Mouse (Mus musculus) frontal cortex, adult (tissue): Measurements from ENCODE around the gene Ctnnb1.
A peak's percentile ranks its signal among the peaks of the same experiment; 100 is the strongest.

ENCODE experiments used
- ATAC-seq: cut with Nextera tagmentation; 2 replicates; pipeline ENCODE4 v1.9.2; 2017; ENCODE audit warnings: mild to moderate bottlenecking, moderate library complexity, mixed read lengths; ENCODE audit not compliant: low TSS enrichment

Gene Ctnnb1

GRCm38 (mm10) chr9:121000641-121001320 lies 71.8 kb downstream of the Ctnnb1 start:
- peak; percentile 74 for ATAC-seq

- ATAC-seq = no peak
Measured at GRCm38 (mm10) chr9:121001681-121002540, 72.9 kb downstream of the Ctnnb1 start.

DNA sequence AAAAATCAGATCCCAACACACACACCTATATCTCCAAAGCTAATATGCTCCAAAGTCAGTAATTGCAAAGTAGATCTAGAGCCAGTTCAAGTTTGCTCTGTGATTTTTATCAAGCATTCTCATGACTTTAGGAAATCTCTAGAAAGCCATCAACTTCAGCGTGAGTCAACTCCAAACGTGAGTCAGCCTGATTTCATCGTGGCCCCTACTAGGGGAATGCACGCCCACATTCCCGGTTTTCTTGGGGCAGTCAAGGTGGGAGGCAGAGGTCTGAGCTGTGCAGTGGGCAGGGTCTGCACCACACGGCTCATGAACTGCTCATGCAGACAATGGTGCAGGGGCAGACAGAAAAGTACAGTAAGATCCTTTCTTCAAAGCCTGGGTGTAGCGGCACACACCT lies 76.9 kb downstream of the Ctnnb1 start:
- no peak for ATAC-seq
